18 mouse cellular contexts compared by ENCODE assay signal in the genomic region with DNA sequence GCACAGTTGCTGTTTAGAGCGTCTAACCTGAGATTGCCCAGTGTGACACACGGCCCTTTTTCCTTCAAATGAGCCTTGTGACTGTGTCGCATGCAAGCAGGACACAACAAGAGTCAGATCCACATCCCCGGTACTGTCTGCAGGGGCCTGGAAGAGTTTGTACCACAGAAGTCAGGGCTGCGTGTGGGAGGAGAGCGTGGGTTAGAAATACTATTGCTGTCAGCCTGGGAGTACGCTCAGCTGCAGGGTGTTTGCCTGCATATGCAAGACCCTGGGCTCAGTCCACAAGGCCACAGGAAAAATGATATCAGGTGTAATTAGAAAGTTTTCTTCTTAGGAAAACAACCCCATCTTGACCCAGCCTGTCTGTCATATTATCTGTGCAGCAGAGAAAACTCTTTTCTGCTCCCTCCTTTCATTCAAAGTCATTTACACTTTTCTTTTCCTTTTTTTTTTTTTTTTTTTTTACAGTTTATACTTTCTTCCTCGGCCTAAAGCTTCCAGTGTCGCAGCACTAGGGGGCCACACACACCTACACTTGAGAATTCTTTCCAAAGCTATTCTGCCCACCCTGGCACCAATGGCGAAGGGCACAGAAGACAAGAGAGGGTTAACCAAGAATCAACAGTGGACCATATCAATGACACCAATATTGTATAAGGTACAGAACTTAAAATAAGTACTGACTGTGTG.
DNase-seq lines count a peak whose midpoint lies in the region; ATAC-seq and TF ChIP-seq lines count a peak whose summit lies in the region.
"Had no signal": no experiment of that assay in that cellular context is flagged by ENCODE, and none has a peak within 500 bp of the region (broad histone marks: within the 10 kb centered on the region; RNA-seq: fewer than 3 reads in every experiment).

No protein-coding gene starts in this region.

- no peak for ATAC-seq in intestine, postnatal 0 days
- ATAC-seq in intestine, embryonic 16.5 days = no peak
- no peak for ATAC-seq in hindbrain, embryonic 16.5 days
- ATAC-seq: midbrain, embryonic 16.5 days had no signal

- TF ChIP-seq RAD21 in MEL (IDR thresholded peaks at IDR 0.05; ENCODE audit: low read depth, low read length) = peak; percentile 13

- H3K9ac ChIP-seq in intestine, postnatal 0 days (ENCODE audit: low read depth, low read length) = no peak overlapping the region
- H3K9ac ChIP-seq in intestine, embryonic 16.5 days (ENCODE audit: low read depth, low read length) = no peak overlapping the region
- no peak overlapping the region for H3K9ac ChIP-seq in MEL (ENCODE audit: control insufficient read depth, low read depth, low read length, poor library complexity, severe bottlenecking)
- H3K9ac ChIP-seq in hindbrain, embryonic 16.5 days (ENCODE audit: low read depth, low read length) = no peak overlapping the region
- H3K9ac ChIP-seq: forebrain, embryonic 12.5 days; limb, embryonic 12.5 days; liver, embryonic 13.5 days had no signal

- H3K4me3 ChIP-seq in intestine, postnatal 0 days (ENCODE audit: low read depth, low read length) = no peak overlapping the region
- H3K4me3 ChIP-seq in intestine, embryonic 16.5 days (ENCODE audit: low read length) = no peak overlapping the region
- H3K4me3 ChIP-seq in left cerebral cortex, adult 2 months = no peak overlapping the region
- no peak overlapping the region for H3K4me3 ChIP-seq in MEL (ENCODE audit: control insufficient read depth in 1 of 2, insufficient read depth in 1 of 2, low read depth in 2 of 2, low read length in 2 of 2)
- no peak overlapping the region for H3K4me3 ChIP-seq in hindbrain, embryonic 16.5 days (ENCODE audit: low read length)
- H3K4me3 ChIP-seq: forebrain, embryonic 12.5 days; heart, embryonic 10.5 days; limb, embryonic 12.5 days; liver, embryonic 13.5 days had no signal

- no peaks in the 10 kb centered on the region for H3K36me3 ChIP-seq in intestine, postnatal 0 days (ENCODE audit: control insufficient read depth, insufficient read depth)
- H3K36me3 ChIP-seq in intestine, embryonic 16.5 days (ENCODE audit: control insufficient read depth, insufficient read depth, low read length) = no peaks in the 10 kb centered on the region
- no peaks in the 10 kb centered on the region for H3K36me3 ChIP-seq in MEL (ENCODE audit: control insufficient read depth in 1 of 2, insufficient read depth in 2 of 2, low read length in 2 of 2)
- no peaks in the 10 kb centered on the region for H3K36me3 ChIP-seq in hindbrain, embryonic 16.5 days (ENCODE audit: control insufficient read depth, insufficient read depth, low read length)
- H3K36me3 ChIP-seq: forebrain, embryonic 12.5 days; heart, embryonic 10.5 days; limb, embryonic 12.5 days; liver, embryonic 13.5 days had no signal

- intact Hi-C loops in left cerebral cortex, adult 2 months (cut with DNase I) = no loop called here
- intact Hi-C loops in left cerebral cortex, postnatal 10 days (cut with DNase I) = no loop called here

- TF ChIP-seq EP300 in MEL (IDR thresholded peaks at IDR 0.05; ENCODE audit: low read depth in 1 of 2, low read length in 2 of 2) = no peak

- H3K9me3 ChIP-seq in intestine, postnatal 0 days (ENCODE audit: control insufficient read depth) = no peaks in the 10 kb centered on the region
- no peaks in the 10 kb centered on the region for H3K9me3 ChIP-seq in intestine, embryonic 16.5 days (ENCODE audit: control insufficient read depth, low read length)
- H3K9me3 ChIP-seq in MEL (replicated peaks; ENCODE audit: insufficient read depth, low read length) = no peaks in the 10 kb centered on the region
- no peaks in the 10 kb centered on the region for H3K9me3 ChIP-seq in hindbrain, embryonic 16.5 days (ENCODE audit: control insufficient read depth, low read length)
- H3K9me3 ChIP-seq: forebrain, embryonic 12.5 days; heart, embryonic 10.5 days; liver, embryonic 13.5 days had no signal

- no peaks in the 10 kb centered on the region for H3K79me2 ChIP-seq in MEL (ENCODE audit: control insufficient read depth, insufficient read depth, low read length, poor library complexity)

- peak; percentile 31; the same call in 1 of the 2 replicates for TF ChIP-seq CTCF in intestine, postnatal 0 days (IDR thresholded peaks at IDR 0.05; ENCODE audit: low read depth)
- TF ChIP-seq CTCF in left cerebral cortex, adult 2 months (IDR thresholded peaks at IDR 0.05) = peak; percentile 6
- TF ChIP-seq CTCF in MEL (IDR thresholded peaks at IDR 0.05 in 2 of 3, conservative IDR thresholded peaks at IDR 0.05 in 1 of 3; ENCODE audit: control insufficient read depth in 1 of 3, insufficient read depth in 1 of 3, low read depth in 2 of 3, low read length in 3 of 3, poor library complexity in 1 of 3, severe bottlenecking in 1 of 3) = peak in 1 of 3 experiments; percentile 5; a peak in 1 of 6 replicates
- TF ChIP-seq CTCF in brain, embryonic 14.5 days (IDR thresholded peaks at IDR 0.05; ENCODE audit: borderline replicate concordance, extremely low read depth, insufficient read depth, insufficient read length) = peak; percentile 15; the same call in 1 of the 2 replicates

- DNase-seq in left cerebral cortex, adult 2 months (ENCODE audit: extremely low spot score in 1 of 2, low spot score in 2 of 2) = no peak
- DNase-seq in left cerebral cortex, postnatal 10 days (ENCODE audit: extremely low spot score in 1 of 2, low spot score in 2 of 2) = no peak
- no peak for DNase-seq in MEL (ENCODE audit: low read depth, low spot score)
- DNase-seq in brain, embryonic 14.5 days (ENCODE audit: low read depth) = no peak
- DNase-seq: cerebellum, adult 11 months; cerebellum, postnatal 14 days; gastrocnemius, postnatal 25 days; heart, postnatal 36 days; kidney, adult 9 months; liver, embryonic 13.5 days; right cerebral cortex, postnatal 25 days had no signal

- H3K4me2 ChIP-seq in intestine, postnatal 0 days (replicated peaks; ENCODE audit: low read depth) = no peak overlapping the region
- no peak overlapping the region for H3K4me2 ChIP-seq in intestine, embryonic 16.5 days (ENCODE audit: low read depth, low read length)
- no peak overlapping the region for H3K4me2 ChIP-seq in hindbrain, embryonic 16.5 days (ENCODE audit: low read length)
- H3K4me2 ChIP-seq: forebrain, embryonic 12.5 days; limb, embryonic 12.5 days; liver, embryonic 13.5 days had no signal

- no peaks in the 10 kb centered on the region for H3K4me1 ChIP-seq in intestine, postnatal 0 days (replicated peaks; ENCODE audit: control insufficient read depth, insufficient read depth, low read length)
- no peaks in the 10 kb centered on the region for H3K4me1 ChIP-seq in intestine, embryonic 16.5 days (ENCODE audit: control insufficient read depth, insufficient read depth, low read length)
- no peaks in the 10 kb centered on the region for H3K4me1 ChIP-seq in MEL (ENCODE audit: control insufficient read depth in 1 of 2, insufficient read depth in 2 of 2, low read length in 2 of 2)
- H3K4me1 ChIP-seq in hindbrain, embryonic 16.5 days (ENCODE audit: control insufficient read depth, insufficient read depth, low read depth, low read length) = no peaks in the 10 kb centered on the region
- H3K4me1 ChIP-seq: liver, embryonic 13.5 days had no signal

- H3K27me3 ChIP-seq in intestine, postnatal 0 days (replicated peaks; ENCODE audit: control insufficient read depth, insufficient read depth, low read length) = no peaks in the 10 kb centered on the region
- H3K27me3 ChIP-seq in intestine, embryonic 16.5 days (replicated peaks; ENCODE audit: control insufficient read depth, insufficient read depth, low read length) = no peaks in the 10 kb centered on the region
- H3K27me3 ChIP-seq in MEL (ENCODE audit: control insufficient read depth in 1 of 2, insufficient read depth in 2 of 2, low read length in 2 of 2) = peaks cover 3 to 6% of the 10 kb centered on the region in 2 experiments
- no peaks in the 10 kb centered on the region for H3K27me3 ChIP-seq in hindbrain, embryonic 16.5 days (replicated peaks; ENCODE audit: control insufficient read depth, insufficient read depth, low read length)
- H3K27me3 ChIP-seq: limb, embryonic 12.5 days; liver, embryonic 13.5 days had no signal

- no peak for TF ChIP-seq POLR2A in MEL (IDR thresholded peaks at IDR 0.05; ENCODE audit: control insufficient read depth in 1 of 2, insufficient read depth in 1 of 2, low read depth in 1 of 2, low read length in 2 of 2, poor library complexity in 1 of 2)
- no peak for TF ChIP-seq POLR2A in brain, embryonic 14.5 days (IDR thresholded peaks at IDR 0.05; ENCODE audit: borderline replicate concordance, extremely low read depth, insufficient read depth, insufficient read length, poor library complexity, severe bottlenecking)

- 81% methylated on average over 10 of the region's 10 CpGs for WGBS in intestine, postnatal 0 days
- 77% methylated on average over 10 of the region's 10 CpGs for WGBS in intestine, embryonic 16.5 days
- 86% methylated on average over 10 of the region's 10 CpGs for WGBS in hindbrain, embryonic 16.5 days

- no peak overlapping the region for H3K27ac ChIP-seq in intestine, postnatal 0 days (ENCODE audit: low read depth, low read length)
- no peak overlapping the region for H3K27ac ChIP-seq in intestine, embryonic 16.5 days (ENCODE audit: low read length)
- no peak overlapping the region for H3K27ac ChIP-seq in left cerebral cortex, adult 2 months
- no peak overlapping the region for H3K27ac ChIP-seq in MEL (ENCODE audit: control insufficient read depth, low read depth, low read length)
- no peak overlapping the region for H3K27ac ChIP-seq in hindbrain, embryonic 16.5 days (ENCODE audit: low read depth, low read length)
- H3K27ac ChIP-seq: forebrain, embryonic 12.5 days; heart, embryonic 10.5 days; limb, embryonic 12.5 days; liver, embryonic 13.5 days had no signal

TF ChIP-seq in MEL, 35 proteins besides CTCF, POLR2A, EP300 and RAD21:
- TF ChIP-seq ZNF384 (IDR thresholded peaks at IDR 0.05; ENCODE audit: low read depth, low read length) (peak; percentile 48; the same call in 1 of the 2 replicates), MYB (IDR thresholded peaks at IDR 0.05; ENCODE audit: low read depth, low read length) (no peak), SMC3 (IDR thresholded peaks at IDR 0.05; ENCODE audit: low read depth, low read length) (no peak), ZC3H11A (IDR thresholded peaks at IDR 0.05; ENCODE audit: low read depth, low read length) (no peak)
